Comparison of ENCODE assay signal across 8 mouse cellular contexts in genomic region chr13:99344599-99345575, GRCm38 (mm10). TPM values are rescaled to one million over a fixed set of nuclear protein-coding genes. Genes with fewer than 3 reads are reported as not detected.
DNase-seq lines count a peak whose midpoint lies in the region; ATAC-seq and TF ChIP-seq lines count a peak whose summit lies in the region.

TSS of gene Ptcd2 (minus strand) at chr13:99344705.
TSS of gene Mrps27 (plus strand) at chr13:99344786.

- H3K27ac ChIP-seq in ES-Bruce4 (ENCODE audit: insufficient read depth, low read length), result no peak within 1 kb of the TSS; the same call in 1 of the 2 replicates
- peak within 1 kb of the TSS; percentile 88 for H3K27ac ChIP-seq in forebrain, embryonic 13.5 days
- H3K27ac ChIP-seq in liver, postnatal 0 days (ENCODE audit: low read depth), result peak within 1 kb of the TSS; percentile 63
- H3K27ac ChIP-seq in neural tube, embryonic 14.5 days (ENCODE audit: low read depth, low read length), result peak within 1 kb of the TSS; percentile 87

- H3K9me3 ChIP-seq in ES-Bruce4 (replicated peaks; ENCODE audit: control insufficient read depth, insufficient read depth, low read length, poor library complexity, severe bottlenecking), result no peaks in the 10 kb centered on the region
- H3K9me3 ChIP-seq in forebrain, embryonic 13.5 days (replicated peaks), result no peaks in the 10 kb centered on the region
- no peaks in the 10 kb centered on the region for H3K9me3 ChIP-seq in liver, postnatal 0 days (ENCODE audit: low read length)
- H3K9me3 ChIP-seq in neural tube, embryonic 14.5 days (ENCODE audit: control insufficient read depth, low read length), result no peaks in the 10 kb centered on the region

- 0 out of 2 replicates have a peak, but pooled peaks have one; percentile 24 for TF ChIP-seq EP300 in ES-Bruce4 (IDR thresholded peaks at IDR 0.05; ENCODE audit: insufficient read depth, low read depth, low read length)
- TF ChIP-seq EP300 in liver, postnatal 0 days (IDR thresholded peaks at IDR 0.05; ENCODE audit: low read depth), result peak; percentile 41; the same call in 1 of the 2 replicates

- no peaks in the 10 kb centered on the region for H3K27me3 ChIP-seq in ES-Bruce4 (ENCODE audit: control insufficient read depth, insufficient read depth, low read length, poor library complexity, severe bottlenecking)
- H3K27me3 ChIP-seq in forebrain, embryonic 13.5 days, result no peaks in the 10 kb centered on the region
- no peaks in the 10 kb centered on the region for H3K27me3 ChIP-seq in liver, postnatal 0 days (ENCODE audit: insufficient read depth, low read length)
- no peaks in the 10 kb centered on the region for H3K27me3 ChIP-seq in neural tube, embryonic 14.5 days (ENCODE audit: control insufficient read depth, insufficient read depth, low read length)

- peak; percentile 98 for DNase-seq in heart, postnatal 10 days
- DNase-seq in large intestine, adult 2 months (ENCODE audit: low read depth, low spot score), result peak; percentile 71
- DNase-seq in liver, postnatal 0 days, result peak; percentile 98
- DNase-seq in testis, postnatal 10 days (ENCODE audit: low spot score), result peak; percentile 97

- peak within 1 kb of the TSS; percentile 62 for H3K9ac ChIP-seq in ES-Bruce4 (ENCODE audit: low read depth, poor library complexity, severe bottlenecking)
- H3K9ac ChIP-seq in forebrain, embryonic 13.5 days, result peak within 1 kb of the TSS; percentile 90
- peak within 1 kb of the TSS; percentile 83 for H3K9ac ChIP-seq in liver, postnatal 0 days (replicated peaks)
- H3K9ac ChIP-seq in neural tube, embryonic 14.5 days (replicated peaks; ENCODE audit: low read depth, low read length), result peak within 1 kb of the TSS; percentile 76

- peak within 1 kb of the TSS; percentile 91 for H3K4me3 ChIP-seq in ES-Bruce4 (ENCODE audit: low read depth, low read length)
- peak within 1 kb of the TSS; percentile 85 for H3K4me3 ChIP-seq in forebrain, embryonic 13.5 days
- peak within 1 kb of the TSS; percentile 77 for H3K4me3 ChIP-seq in liver, postnatal 0 days (ENCODE audit: low read depth, low read length)
- peak within 1 kb of the TSS; percentile 84 for H3K4me3 ChIP-seq in neural tube, embryonic 14.5 days (ENCODE audit: low read depth, low read length)

- TF ChIP-seq CTCF in ES-Bruce4 (IDR thresholded peaks at IDR 0.05; ENCODE audit: low read depth, low read length), result no peak
- no peak for TF ChIP-seq CTCF in liver, postnatal 0 days (IDR thresholded peaks at IDR 0.05; ENCODE audit: low read depth)

- H3K36me3 ChIP-seq in ES-Bruce4 (ENCODE audit: control insufficient read depth, insufficient read depth, low read length, poor library complexity, severe bottlenecking), result peaks cover 8% of the 10 kb centered on the region; the same call in 1 of the 2 replicates
- H3K36me3 ChIP-seq in forebrain, embryonic 13.5 days (ENCODE audit: poor library complexity, severe bottlenecking), result peaks cover 41% of the 10 kb centered on the region
- H3K36me3 ChIP-seq in liver, postnatal 0 days (replicated peaks; ENCODE audit: insufficient read depth, low read length), result peaks cover 26% of the 10 kb centered on the region
- H3K36me3 ChIP-seq in neural tube, embryonic 14.5 days (ENCODE audit: control insufficient read depth, insufficient read depth, low read length), result peaks cover 10% of the 10 kb centered on the region; the same call in 1 of the 2 replicates

- intact Hi-C loops in heart, postnatal 10 days (cut with DNase I), result loop anchor here (1.0 kb wide), 1 partner anchor 175 kb away; no protein-coding TSS in a partner anchor

- no peaks in the 10 kb centered on the region for H3K4me1 ChIP-seq in ES-Bruce4 (ENCODE audit: control insufficient read depth, insufficient read depth, low read length)
- peaks cover 18% of the 10 kb centered on the region for H3K4me1 ChIP-seq in forebrain, embryonic 13.5 days
- H3K4me1 ChIP-seq in liver, postnatal 0 days (ENCODE audit: insufficient read depth), result peaks cover 13% of the 10 kb centered on the region
- H3K4me1 ChIP-seq in neural tube, embryonic 14.5 days (ENCODE audit: control insufficient read depth, insufficient read depth, low read length), result peaks cover 11% of the 10 kb centered on the region

- H3K4me2 ChIP-seq in forebrain, embryonic 13.5 days, result peak within 1 kb of the TSS; percentile 83
- H3K4me2 ChIP-seq in liver, postnatal 0 days (ENCODE audit: low read depth, low read length), result peak within 1 kb of the TSS; percentile 82
- H3K4me2 ChIP-seq in neural tube, embryonic 14.5 days (ENCODE audit: low read depth, low read length), result peak within 1 kb of the TSS; percentile 70

- WGBS in forebrain, embryonic 13.5 days, result 4% methylated on average over 39 of the region's 39 CpGs
- WGBS in large intestine, adult 2 months, result under 1% methylated on average over 39 of the region's 39 CpGs
- under 1% methylated on average over 39 of the region's 39 CpGs for WGBS in liver, postnatal 0 days (ENCODE audit: insufficient replicate concordance)
- 4% methylated on average over 39 of the region's 39 CpGs for WGBS in neural tube, embryonic 14.5 days

- peak; percentile 78 for TF ChIP-seq POLR2A in ES-Bruce4 (IDR thresholded peaks at IDR 0.05; ENCODE audit: insufficient read depth, low read length)

- peak; percentile 98 for ATAC-seq in cerebellum, adult (ENCODE audit: insufficient number of reproducible peaks, low FRiP score, low TSS enrichment)
- peak; percentile 99 for ATAC-seq in forebrain, embryonic 13.5 days
- ATAC-seq in liver, postnatal 0 days, result peak; percentile 100
- ATAC-seq in neural tube, embryonic 14.5 days (ENCODE audit: low read depth), result peak; percentile 99

RNA-seq across cellular contexts. Expression of gene Ptcd2, which starts in this region (rescaled TPM):
- polyA plus RNA-seq in ES-Bruce4 (2011; ENCODE audit: insufficient read depth, insufficient read length, low read depth, missing spikeins), result 39.4 and 40.2 TPM in 2 replicates
- 47.6 and 49.4 TPM in 2 replicates for polyA plus RNA-seq in forebrain, embryonic 13.5 days (2015; fragmentation: Nextera tagmentation; extraction: Ambion mirVana)
- 10 to 100 TPM; 38.8 to 43.6 TPM for total RNA-seq in heart, postnatal 10 days (2021)
- 19.0 and 20.8 TPM in 2 replicates for polyA plus RNA-seq in large intestine, adult 2 months (2012; rRNA removed)
- polyA plus RNA-seq in liver, postnatal 0 days (2015; fragmentation: Nextera tagmentation; extraction: Ambion mirVana), result 23.2 and 23.8 TPM in 2 replicates
- polyA plus RNA-seq in neural tube, embryonic 14.5 days (2014; fragmentation: Nextera tagmentation; extraction: Ambion mirVana), result 61.4 and 62.1 TPM in 2 replicates

RNA-seq across cellular contexts. Expression of gene Mrps27, which starts in this region (rescaled TPM):
- 61.2 and 63.1 TPM in 2 replicates for polyA plus RNA-seq in ES-Bruce4 (2011; ENCODE audit: insufficient read depth, insufficient read length, low read depth, missing spikeins)
- 44.9 and 49.2 TPM in 2 replicates for polyA plus RNA-seq in forebrain, embryonic 13.5 days (2015; fragmentation: Nextera tagmentation; extraction: Ambion mirVana)
- total RNA-seq in heart, postnatal 10 days (2021), result 10 to 100 TPM; 43.8 to 47.1 TPM
- 18.2 and 21.7 TPM in 2 replicates for polyA plus RNA-seq in large intestine, adult 2 months (2012; rRNA removed)
- polyA plus RNA-seq in liver, postnatal 0 days (2015; fragmentation: Nextera tagmentation; extraction: Ambion mirVana), result 16.6 and 17.3 TPM in 2 replicates
- 40.2 and 43.4 TPM in 2 replicates for polyA plus RNA-seq in neural tube, embryonic 14.5 days (2014; fragmentation: Nextera tagmentation; extraction: Ambion mirVana)
